Mouse (Mus musculus): ENCODE data around the gene Mpp4. TPM values are rescaled to one million over a fixed set of nuclear protein-coding genes. Genes with fewer than 3 reads are reported as not detected.

The Mpp4 gene
- total RNA-seq (2014; rRNA removed) (2.3 and 4.0 TPM in 2 replicates), polyA plus RNA-seq (2012; rRNA removed) (5.5 and 7.6 TPM in 2 replicates)

DNA sequence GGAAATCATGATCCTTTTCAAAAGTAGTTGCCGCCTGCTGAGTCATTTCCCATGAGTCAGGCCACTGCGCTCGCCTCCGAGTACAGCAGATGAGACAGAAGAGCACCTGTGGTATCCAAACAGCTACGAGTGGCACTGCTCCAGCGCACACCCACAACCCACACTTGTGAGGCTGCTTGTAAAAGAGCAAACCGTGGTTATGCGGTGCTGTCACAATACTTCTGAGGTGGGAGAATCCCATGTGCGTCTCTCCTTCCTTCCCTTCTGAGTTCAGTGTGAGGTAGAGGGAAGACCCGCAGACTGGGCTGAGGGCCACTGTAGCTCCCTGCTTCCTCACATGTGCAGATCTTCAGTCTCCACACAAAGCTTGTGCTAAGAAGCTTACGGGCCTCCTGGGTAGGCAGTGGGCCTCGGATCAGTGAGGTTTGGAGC lies at the start of gene Mpp4:
Gene Mpp4, minus strand, starts transcription at position 360 of the 432 bp plus-strand sequence.
- Histone ChIP-seq H3K4me3 (ENCODE audit: insufficient read depth, low read depth, low read length) (no peak within 1 kb of the TSS), H3K9ac (ENCODE audit: low read depth, low read length) (no peak within 1 kb of the TSS), H3K27ac (replicated peaks; ENCODE audit: insufficient read depth, low read depth, low read length) (no peak within 1 kb of the TSS), H3K27me3 (ENCODE audit: control insufficient read depth, insufficient read depth, low read length) (no peaks in the 10 kb centered on the region), H3K79me2 (ENCODE audit: control insufficient read depth, insufficient read depth, low read length) (no peaks in the 10 kb centered on the region), H3K36me3 (ENCODE audit: control insufficient read depth, insufficient read depth, low read length) (peaks cover 61% of the 10 kb centered on the region), H3K4me1 (ENCODE audit: control insufficient read depth, insufficient read depth, low read length) (peaks cover 16% of the 10 kb centered on the region)
- no peak for DNase-seq (ENCODE audit: extremely low read depth, low read depth, low spot score)
- TF ChIP-seq POLR2A (IDR thresholded peaks at IDR 0.05; ENCODE audit: extremely low read depth, insufficient read depth, low read length): no peak
- TF ChIP-seq CTCF (IDR thresholded peaks at IDR 0.05; ENCODE audit: low read depth, low read length): no peak
- WGBS: 84% methylated on average over 12 of the region's 12 CpGs

DNA sequence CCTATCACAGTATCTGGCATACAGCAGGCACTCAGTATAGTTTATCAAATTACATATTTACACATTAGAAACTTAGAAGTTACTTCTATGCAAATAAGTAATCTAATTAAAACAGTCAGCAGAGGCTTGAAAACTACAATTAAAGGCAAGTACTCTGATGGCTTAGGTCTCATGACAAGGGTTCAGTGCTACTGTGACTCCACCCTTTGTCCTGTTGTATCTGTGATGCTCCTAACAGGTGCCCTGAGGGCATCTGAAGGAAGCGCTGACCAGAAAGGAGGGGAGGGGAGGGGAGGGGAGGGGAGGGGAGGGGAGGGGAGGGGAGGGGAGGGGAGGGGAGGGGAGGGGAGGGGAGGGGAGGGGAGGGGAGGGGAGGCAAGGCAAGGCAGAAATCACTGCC lies 49.8 kb upstream of the Mpp4 start:
- no peak overlapping the region for H3K27ac ChIP-seq (replicated peaks; ENCODE audit: insufficient read depth, low read depth, low read length)

DNA sequence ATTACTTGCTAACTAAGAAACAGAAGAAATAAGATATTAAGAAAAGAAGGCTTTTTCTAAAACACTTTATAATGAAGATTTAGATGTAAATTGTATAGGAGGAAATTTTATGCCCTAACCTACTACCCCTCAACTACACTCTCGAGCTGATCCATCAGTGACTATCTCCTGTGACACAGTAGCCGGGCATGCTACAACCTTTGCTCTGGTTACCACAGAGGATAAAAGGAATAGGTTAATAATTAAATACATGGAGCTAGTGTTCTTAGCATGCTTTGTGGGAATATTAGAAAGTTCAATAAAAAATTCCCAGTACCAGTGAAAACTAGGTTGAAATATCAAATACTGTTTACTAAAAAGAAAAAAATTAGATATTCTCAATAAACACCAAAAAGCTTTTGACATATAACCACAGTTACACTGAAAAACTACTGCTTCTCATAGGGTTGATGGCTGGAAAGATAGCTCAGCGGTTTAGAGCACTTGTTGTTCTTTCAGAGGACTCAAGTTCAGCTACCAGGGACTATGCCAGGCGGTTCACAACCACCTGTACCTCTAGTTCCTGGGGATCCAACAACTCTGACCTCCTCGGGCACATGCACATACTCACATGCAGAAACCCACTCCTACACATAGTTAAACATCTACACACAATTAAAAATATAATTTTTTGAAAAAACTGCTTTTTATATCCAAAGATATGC lies 49.0 kb upstream of the Mpp4 start:
- H3K4me3 ChIP-seq (ENCODE audit: insufficient read depth, low read depth, low read length): no peak overlapping the region
- no peaks in the 10 kb centered on the region for H3K79me2 ChIP-seq (ENCODE audit: control insufficient read depth, insufficient read depth, low read length)
- peaks cover 23% of the 10 kb centered on the region for H3K4me1 ChIP-seq (ENCODE audit: control insufficient read depth, insufficient read depth, low read length)
- DNase-seq (ENCODE audit: extremely low read depth, low read depth, low spot score): peak; percentile 95
- no peak overlapping the region for H3K9ac ChIP-seq (ENCODE audit: low read depth, low read length)
- H3K27me3 ChIP-seq (ENCODE audit: control insufficient read depth, insufficient read depth, low read length): no peaks in the 10 kb centered on the region
- peak overlapping the region; percentile 69 for H3K27ac ChIP-seq (replicated peaks; ENCODE audit: insufficient read depth, low read depth, low read length)
- H3K36me3 ChIP-seq (ENCODE audit: control insufficient read depth, insufficient read depth, low read length): peaks cover 32% of the 10 kb centered on the region
- 26% methylated on average over 5 of the region's 5 CpGs for WGBS
- no peak for TF ChIP-seq POLR2A (IDR thresholded peaks at IDR 0.05; ENCODE audit: extremely low read depth, insufficient read depth, low read length)
- no peak for TF ChIP-seq CTCF (IDR thresholded peaks at IDR 0.05; ENCODE audit: low read depth, low read length)

More for the DNA sequence above, 49.8 kb upstream of the Mpp4 start:
- peak; percentile 61 for DNase-seq (ENCODE audit: extremely low read depth, low read depth, low spot score)
- H3K79me2 ChIP-seq (ENCODE audit: control insufficient read depth, insufficient read depth, low read length): no peaks in the 10 kb centered on the region
- peaks cover 18% of the 10 kb centered on the region for H3K4me1 ChIP-seq (ENCODE audit: control insufficient read depth, insufficient read depth, low read length)
- H3K4me3 ChIP-seq (ENCODE audit: insufficient read depth, low read depth, low read length): no peak overlapping the region
- H3K27me3 ChIP-seq (ENCODE audit: control insufficient read depth, insufficient read depth, low read length): no peaks in the 10 kb centered on the region
- H3K9ac ChIP-seq (ENCODE audit: low read depth, low read length): no peak overlapping the region
- peaks cover 31% of the 10 kb centered on the region for H3K36me3 ChIP-seq (ENCODE audit: control insufficient read depth, insufficient read depth, low read length)
- no CpG with 5 or more reads among the region's 1 CpGs for WGBS
- TF ChIP-seq CTCF (IDR thresholded peaks at IDR 0.05; ENCODE audit: low read depth, low read length) (no peak), POLR2A (IDR thresholded peaks at IDR 0.05; ENCODE audit: extremely low read depth, insufficient read depth, low read length) (no peak)

- peaks cover 32% of the 10 kb centered on the region for H3K36me3 ChIP-seq (ENCODE audit: control insufficient read depth, insufficient read depth, low read length)
- H3K9ac ChIP-seq (ENCODE audit: low read depth, low read length): peak overlapping the region; percentile 48
- peaks cover 23% of the 10 kb centered on the region for H3K4me1 ChIP-seq (ENCODE audit: control insufficient read depth, insufficient read depth, low read length)
- peak; percentile 90 for DNase-seq (ENCODE audit: extremely low read depth, low read depth, low spot score)
- TF ChIP-seq CTCF (IDR thresholded peaks at IDR 0.05; ENCODE audit: low read depth, low read length): no peak
- no peak for TF ChIP-seq POLR2A (IDR thresholded peaks at IDR 0.05; ENCODE audit: extremely low read depth, insufficient read depth, low read length)
- 24% methylated on average over 4 of the region's 4 CpGs for WGBS
- no peaks in the 10 kb centered on the region for H3K27me3 ChIP-seq (ENCODE audit: control insufficient read depth, insufficient read depth, low read length)
- no peak overlapping the region for H3K4me3 ChIP-seq (ENCODE audit: insufficient read depth, low read depth, low read length)
- no peaks in the 10 kb centered on the region for H3K79me2 ChIP-seq (ENCODE audit: control insufficient read depth, insufficient read depth, low read length)
- peak overlapping the region; percentile 91 for H3K27ac ChIP-seq (replicated peaks; ENCODE audit: insufficient read depth, low read depth, low read length)
These were observed 48.5 kb upstream of the Mpp4 start for GRCm38 (mm10) chr1:59211651-59212050.

DNA sequence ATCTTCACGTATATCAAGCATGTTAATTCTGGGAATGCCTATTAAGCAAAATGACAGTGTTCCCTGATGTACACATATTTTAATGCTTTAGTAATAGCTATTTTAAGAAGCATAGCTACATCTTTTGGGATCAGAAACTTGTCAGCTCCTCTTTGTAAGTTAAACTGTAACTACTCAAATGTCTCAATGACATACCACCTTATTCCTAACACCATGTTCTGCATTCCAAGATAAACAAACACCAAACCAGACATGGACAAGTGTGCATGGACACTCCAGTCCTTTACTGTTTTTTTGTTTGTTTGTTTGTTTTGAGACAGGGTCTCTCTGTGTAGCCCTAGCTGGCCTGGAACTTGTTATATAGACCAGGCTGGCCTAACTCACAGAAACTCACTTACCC lies 45.1 kb upstream of the Mpp4 start:
- peaks cover 38% of the 10 kb centered on the region for H3K36me3 ChIP-seq (ENCODE audit: control insufficient read depth, insufficient read depth, low read length)
- H3K4me1 ChIP-seq (ENCODE audit: control insufficient read depth, insufficient read depth, low read length): peaks cover 30% of the 10 kb centered on the region
- H3K9ac ChIP-seq (ENCODE audit: low read depth, low read length): peak overlapping the region; percentile 14; the same call in 1 of the 2 replicates
- H3K79me2 ChIP-seq (ENCODE audit: control insufficient read depth, insufficient read depth, low read length): no peaks in the 10 kb centered on the region
- no peak overlapping the region for H3K4me3 ChIP-seq (ENCODE audit: insufficient read depth, low read depth, low read length)
- DNase-seq (ENCODE audit: extremely low read depth, low read depth, low spot score): peak; percentile 92
- TF ChIP-seq POLR2A (IDR thresholded peaks at IDR 0.05; ENCODE audit: extremely low read depth, insufficient read depth, low read length) (no peak), CTCF (IDR thresholded peaks at IDR 0.05; ENCODE audit: low read depth, low read length) (no peak)
- peak overlapping the region; percentile 78 for H3K27ac ChIP-seq (replicated peaks; ENCODE audit: insufficient read depth, low read depth, low read length)
- 32% methylated on average over 1 of the region's 1 CpGs for WGBS
- no peaks in the 10 kb centered on the region for H3K27me3 ChIP-seq (ENCODE audit: control insufficient read depth, insufficient read depth, low read length)

GRCm38 (mm10) chr1:59204489-59204888 lies 41.3 kb upstream of the Mpp4 start:
- Histone ChIP-seq H3K27ac (replicated peaks; ENCODE audit: insufficient read depth, low read depth, low read length) (no peak overlapping the region; the same call in 1 of the 2 replicates), H3K4me1 (ENCODE audit: control insufficient read depth, insufficient read depth, low read length) (peaks cover 42% of the 10 kb centered on the region), H3K9ac (ENCODE audit: low read depth, low read length) (no peak overlapping the region), H3K36me3 (ENCODE audit: control insufficient read depth, insufficient read depth, low read length) (peaks cover 41% of the 10 kb centered on the region), H3K79me2 (ENCODE audit: control insufficient read depth, insufficient read depth, low read length) (no peaks in the 10 kb centered on the region), H3K27me3 (ENCODE audit: control insufficient read depth, insufficient read depth, low read length) (no peaks in the 10 kb centered on the region), H3K4me3 (ENCODE audit: insufficient read depth, low read depth, low read length) (no peak overlapping the region)
- DNase-seq (ENCODE audit: extremely low read depth, low read depth, low spot score): no peak
- WGBS: 97% methylated on average over 1 of the region's 1 CpGs
- TF ChIP-seq POLR2A (IDR thresholded peaks at IDR 0.05; ENCODE audit: extremely low read depth, insufficient read depth, low read length): no peak
- TF ChIP-seq CTCF (IDR thresholded peaks at IDR 0.05; ENCODE audit: low read depth, low read length): no peak
